Mouse (Mus musculus) common myeloid progenitor, adult 5-6 weeks (primary cell): ENCODE data around the gene Ankrd52. TPM values are rescaled to one million over a fixed set of nuclear protein-coding genes. Genes with fewer than 3 reads are reported as not detected.

Experiments
- ATAC-seq: replicated peaks from 2 replicates; pipeline ENCODE4 v1.8.0; 2016; ENCODE audit warnings: low read depth, mild to moderate bottlenecking, moderate TSS enrichment, inconsistent platforms; ENCODE audit not compliant: poor library complexity, severe bottlenecking
- total RNA-seq: library from RNA; stranded (forward); fragments of 200-1000, 187-1606 nt; gene quantifications from 2 replicates; pipeline ENCODE4 v1.2.3, GENCODE M21; 2017

The Ankrd52 gene
- total RNA-seq, 1 experiment from 2014 or later: 17.4 TPM

DNA sequence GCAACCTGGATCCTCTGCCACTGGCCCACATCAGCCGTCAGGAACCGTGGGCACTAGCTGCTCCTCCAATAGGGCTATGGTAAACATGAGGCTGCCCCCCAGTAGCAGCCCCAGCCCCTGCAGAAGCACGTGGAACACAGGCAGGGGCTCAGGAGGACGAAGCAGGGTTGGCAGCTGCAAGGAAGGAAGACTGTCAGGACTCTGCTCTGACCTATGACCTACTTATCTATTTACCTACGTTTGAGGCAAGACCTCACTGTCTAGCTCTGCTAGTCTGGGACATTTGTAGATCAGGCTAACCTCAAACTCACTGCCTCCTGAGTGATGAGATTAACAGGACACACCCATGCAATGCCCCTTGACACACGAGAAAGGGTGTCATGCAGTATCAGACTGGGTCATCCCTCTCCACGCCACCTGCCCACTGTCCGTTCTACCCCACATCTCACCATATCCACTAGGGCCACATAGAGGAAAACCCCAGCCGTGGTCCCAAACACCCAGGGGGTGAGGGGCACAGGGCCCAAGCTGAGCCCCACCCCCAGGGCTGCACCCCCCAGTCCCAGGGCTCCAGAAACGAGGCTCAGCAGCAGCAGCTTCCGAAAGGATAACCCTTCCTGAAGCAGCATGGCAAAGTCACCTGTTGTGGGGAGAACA is 19.2 kb downstream of the Ankrd52 start:
- ATAC-seq: no peak

GRCm38 (mm10) chr10:128396716-128397264 is 19.9 kb downstream of the Ankrd52 start:
- no peak for ATAC-seq

DNA sequence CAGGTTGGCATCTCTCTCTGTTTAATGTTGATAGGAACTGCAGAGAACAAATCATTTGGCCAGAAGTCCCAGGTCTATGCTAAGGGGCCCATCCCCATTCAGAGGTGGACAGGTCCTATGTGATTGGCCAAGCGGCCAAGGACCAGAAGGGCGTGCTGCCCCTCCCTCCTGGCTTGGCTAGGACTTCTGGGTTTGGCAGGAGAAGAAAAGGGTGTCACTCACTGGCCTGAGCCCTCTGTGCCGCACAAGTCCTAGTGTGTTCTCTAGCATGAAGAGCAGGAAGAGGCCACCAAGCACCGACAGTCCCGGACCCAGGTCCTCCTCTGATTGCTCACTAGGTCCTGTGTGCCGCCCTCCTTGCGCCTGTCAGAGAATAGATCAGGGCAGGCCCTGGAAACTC is 20.6 kb downstream of the Ankrd52 start:
- no peak for ATAC-seq

- ATAC-seq: no peak
Observed at GRCm38 (mm10) chr10:128400338-128400737, 23.4 kb downstream of the Ankrd52 start.

GRCm38 (mm10) chr10:128401056-128401455 is 24.1 kb downstream of the Ankrd52 start, which contains the start of gene Slc39a5:
Gene Slc39a5, minus strand, starts transcription at chr10:128401229.
- ATAC-seq: no peak

DNA sequence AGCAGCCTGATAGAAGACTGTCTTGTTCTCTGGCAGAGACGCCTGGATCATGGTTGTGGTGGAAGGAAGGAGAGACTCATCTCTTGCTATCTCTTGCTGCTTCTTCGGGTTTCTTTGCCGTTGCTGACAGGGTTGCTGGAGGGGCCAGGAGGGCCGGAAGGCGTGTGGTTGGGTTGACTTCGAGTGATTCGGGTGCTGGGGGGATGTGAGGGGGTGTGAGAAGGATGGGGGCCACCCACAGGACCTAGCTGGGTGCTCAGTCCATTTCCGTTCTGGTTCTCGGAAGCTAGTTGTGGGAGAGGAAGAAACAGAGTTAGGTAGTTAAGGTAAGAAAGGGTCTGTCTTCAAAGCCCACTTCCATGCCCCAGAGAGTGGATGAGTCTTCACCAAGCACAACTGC is 24.7 kb downstream of the Ankrd52 start:
- no peak for ATAC-seq

DNA sequence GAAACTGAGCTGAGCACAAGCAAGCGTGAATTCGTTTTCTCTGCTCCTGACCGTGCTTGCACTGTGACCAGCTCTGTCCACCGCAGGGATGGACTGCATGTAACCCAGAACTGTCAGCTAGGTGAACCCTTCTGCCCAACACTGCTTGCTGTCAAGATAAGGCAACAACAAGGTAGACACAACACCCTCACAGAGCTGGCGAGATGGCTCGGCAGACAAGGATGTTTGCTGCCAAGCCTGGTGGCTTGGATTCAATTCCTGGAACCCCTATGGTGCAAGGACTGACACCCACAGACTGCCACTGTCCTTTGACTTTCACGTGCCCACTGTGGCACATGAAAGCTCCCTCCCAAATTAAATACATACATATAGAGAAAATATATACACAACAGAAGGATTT is 27.0 kb downstream of the Ankrd52 start:
- no peak for ATAC-seq

GRCm38 (mm10) chr10:128408591-128409535 is 31.9 kb downstream of the Ankrd52 start:
- ATAC-seq: no peak

- ATAC-seq: peak; percentile 86
Observed at GRCm38 (mm10) chr10:128409692-128410559, 33.0 kb downstream of the Ankrd52 start.

- ATAC-seq: no peak
Observed at GRCm38 (mm10) chr10:128410560-128410845, 33.6 kb downstream of the Ankrd52 start.

- peak; percentile 77 for ATAC-seq
Observed at GRCm38 (mm10) chr10:128411211-128412054, 34.5 kb downstream of the Ankrd52 start, which contains the start of the genes Nabp2 and Rnf41. Gene Nabp2, minus strand, starts transcription at chr10:128411492. Gene Rnf41, plus strand, starts transcription at chr10:128411657.

DNA sequence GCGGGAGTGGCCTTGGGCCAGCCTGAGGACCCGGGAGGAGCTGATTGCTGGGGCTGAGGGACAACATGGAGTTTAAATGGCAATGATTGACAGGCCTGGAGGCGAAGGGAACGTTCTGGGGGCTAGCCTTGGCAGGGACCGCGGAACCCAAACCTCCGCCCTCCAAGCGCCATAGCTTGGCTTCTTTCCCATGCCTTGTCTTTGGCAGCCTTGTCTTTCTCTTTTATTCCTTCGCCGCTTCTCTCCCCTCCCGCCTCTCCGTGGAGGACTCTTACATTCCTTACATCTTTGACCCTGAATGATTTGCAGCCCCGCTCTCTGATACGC is 35.1 kb downstream of the Ankrd52 start:
- ATAC-seq: no peak

DNA sequence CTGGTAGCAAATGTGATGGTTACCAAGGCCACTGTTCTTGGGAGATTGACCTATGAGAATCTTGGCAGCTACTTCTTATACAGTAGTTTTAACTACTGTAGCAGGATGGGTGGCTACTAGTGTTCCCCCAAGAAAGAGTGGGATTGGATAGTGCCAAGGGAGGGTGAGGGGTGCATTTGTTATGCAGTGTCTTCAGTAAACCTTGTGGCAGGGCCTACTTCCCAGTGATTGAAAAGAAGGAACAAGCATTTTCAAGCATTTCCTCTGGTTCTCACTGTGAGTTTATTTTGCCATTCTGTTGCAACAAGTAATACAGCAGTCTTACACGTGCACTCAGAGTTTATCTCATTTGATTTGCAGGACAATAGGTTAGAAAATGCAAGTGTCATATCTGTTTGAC is 35.6 kb downstream of the Ankrd52 start:
- no peak for ATAC-seq

- no peak for ATAC-seq
Observed at GRCm38 (mm10) chr10:128413076-128413475, 36.2 kb downstream of the Ankrd52 start.

- no peak for ATAC-seq
Observed at GRCm38 (mm10) chr10:128414848-128415247, 37.9 kb downstream of the Ankrd52 start.

DNA sequence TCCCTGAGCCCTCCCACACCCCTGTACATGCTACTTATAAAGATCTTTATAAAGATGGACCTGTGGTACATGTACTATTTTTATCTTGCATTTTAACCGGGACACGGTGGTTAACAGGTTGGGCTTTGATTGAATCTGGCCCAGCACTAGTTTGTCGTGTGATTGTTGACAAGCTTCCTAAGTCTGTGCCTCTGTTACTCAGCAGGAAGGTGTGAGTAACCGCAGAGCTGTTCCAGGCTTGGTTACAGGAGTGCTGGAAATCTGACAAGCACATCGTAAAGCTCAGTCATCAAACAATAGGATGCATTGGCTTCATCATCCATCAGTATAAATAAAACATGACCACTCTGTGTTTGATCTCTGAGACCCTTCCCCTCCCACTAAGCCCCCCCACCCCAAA is 45.5 kb downstream of the Ankrd52 start:
- no peak for ATAC-seq

GRCm38 (mm10) chr10:128424604-128425003 is 47.7 kb downstream of the Ankrd52 start:
- ATAC-seq: peak; percentile 99

- ATAC-seq: no peak
Observed at GRCm38 (mm10) chr10:128425260-128425659, 48.3 kb downstream of the Ankrd52 start.

- ATAC-seq: no peak
Observed at GRCm38 (mm10) chr10:128429052-128429451, 52.1 kb downstream of the Ankrd52 start.
